Mouse (Mus musculus) spleen, postnatal 4 days (tissue): ENCODE data around the gene Nr2f2.
A peak's percentile ranks its signal among the peaks of the same experiment; 100 is the strongest.

Experiments
- DNase-seq, 2 experiments: peaks; one replicate each; pipeline ENCODE4 v3.0.0; 2022; ENCODE audit warnings: low spot score in 2 of 2

Gene Nr2f2

GRCm38 (mm10) chr7:70365941-70366807, at the start of gene Nr2f2:
TSS of gene Nr2f2 (minus strand) at chr7:70366735.
- peak in 1 of 2 experiments; percentile 30 for DNase-seq

GRCm38 (mm10) chr7:70414461-70414860, 47.9 kb upstream of the Nr2f2 start:
- no peak for DNase-seq

- no peak for DNase-seq
Measured at GRCm38 (mm10) chr7:70413646-70414045, 47.1 kb upstream of the Nr2f2 start.

- DNase-seq = no peak
Measured at GRCm38 (mm10) chr7:70412900-70413299, 46.4 kb upstream of the Nr2f2 start.

- no peak for DNase-seq
Measured at GRCm38 (mm10) chr7:70410350-70410749, 43.8 kb upstream of the Nr2f2 start.

GRCm38 (mm10) chr7:70409890-70410289, 43.4 kb upstream of the Nr2f2 start:
- DNase-seq = no peak

- no peak for DNase-seq
Measured at GRCm38 (mm10) chr7:70408814-70409213, 42.3 kb upstream of the Nr2f2 start.

- no peak for DNase-seq
Measured at GRCm38 (mm10) chr7:70407123-70407522, 40.6 kb upstream of the Nr2f2 start.

GRCm38 (mm10) chr7:70406527-70406926, 40.0 kb upstream of the Nr2f2 start:
- no peak for DNase-seq

GRCm38 (mm10) chr7:70405466-70405865, 38.9 kb upstream of the Nr2f2 start:
- no peak for DNase-seq

GRCm38 (mm10) chr7:70382828-70383227, 16.3 kb upstream of the Nr2f2 start:
- DNase-seq = no peak

- DNase-seq = no peak
Measured at GRCm38 (mm10) chr7:70381409-70382244, 15.1 kb upstream of the Nr2f2 start.

- DNase-seq = no peak
Measured at GRCm38 (mm10) chr7:70380943-70381342, 14.4 kb upstream of the Nr2f2 start.

- no peak for DNase-seq
Measured at GRCm38 (mm10) chr7:70380246-70380645, 13.7 kb upstream of the Nr2f2 start.

GRCm38 (mm10) chr7:70370552-70371262, 4.2 kb upstream of the Nr2f2 start:
- peak in 1 of 2 experiments; percentile 23 for DNase-seq

- DNase-seq = peak in 1 of 2 experiments; percentile 55
Measured at GRCm38 (mm10) chr7:70369731-70370551, 3.4 kb upstream of the Nr2f2 start.

GRCm38 (mm10) chr7:70369061-70369730, 2.7 kb upstream of the Nr2f2 start:
- peak in 1 of 2 experiments; percentile 54 for DNase-seq

GRCm38 (mm10) chr7:70368751-70369060, 2.2 kb upstream of the Nr2f2 start:
- DNase-seq = no peak

GRCm38 (mm10) chr7:70368268-70368655, 1.7 kb upstream of the Nr2f2 start:
- DNase-seq = no peak

- peak in 1 of 2 experiments; percentile 34 for DNase-seq
Measured at GRCm38 (mm10) chr7:70367591-70368267, 1.2 kb upstream of the Nr2f2 start.
